Mouse (Mus musculus): Measurements from ENCODE around the gene Zfp36l1.

GRCm38 (mm10) chr12:80096734-80097133 lies 16.1 kb downstream of the Zfp36l1 start:
- TF ChIP-seq CTCF (IDR thresholded peaks at IDR 0.05; ENCODE audit: borderline replicate concordance, control insufficient read depth, extremely low read depth, insufficient read depth, low read length, poor library complexity): no peak
- TF ChIP-seq POLR2A (IDR thresholded peaks at IDR 0.05; ENCODE audit: control insufficient read depth, extremely low read depth, insufficient read depth, low read length, poor library complexity): no peak

Measured in thymus, adult 2 months (tissue).